Mouse (Mus musculus): Measurements from ENCODE around the gene Galnt14.

The Galnt14 gene

GRCm38 (mm10) chr17:73710042-73710911 lies at the start of gene Galnt14:
Gene Galnt14, minus strand, starts transcription at chr17:73710453.
- peak; percentile 75 for DNase-seq (ENCODE audit: low spot score)

DNA sequence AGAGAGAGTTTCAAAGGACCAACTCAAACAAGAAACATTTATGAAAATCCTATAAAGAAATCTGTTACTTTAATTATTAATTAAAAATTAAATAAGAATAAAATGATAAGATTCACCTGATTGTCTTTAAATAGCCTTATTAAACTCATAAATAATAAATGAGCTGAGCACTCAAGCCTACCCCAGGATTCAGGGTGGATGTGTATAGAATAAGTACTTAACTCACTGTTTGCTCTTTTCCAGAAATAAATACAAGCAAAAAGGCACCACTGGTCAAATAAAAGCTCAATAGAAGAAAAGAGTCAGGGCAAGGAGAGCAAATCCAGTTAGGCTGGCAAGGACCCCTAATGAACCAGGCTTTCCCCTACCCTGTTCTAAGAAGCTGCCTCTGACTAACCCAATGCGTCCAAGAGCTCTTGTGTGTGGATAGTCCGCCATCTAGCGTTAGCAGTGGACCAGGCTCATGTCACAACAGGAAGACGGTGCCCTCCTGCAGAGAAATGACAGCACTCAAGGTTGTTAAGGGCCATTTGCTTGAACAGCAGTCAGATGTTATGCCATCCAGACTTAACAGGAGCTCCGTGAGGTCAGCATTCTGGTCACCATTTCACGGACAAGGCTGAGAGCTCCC lies 33.5 kb upstream of the Galnt14 start:
- DNase-seq (ENCODE audit: low spot score): peak; percentile 94

DNA sequence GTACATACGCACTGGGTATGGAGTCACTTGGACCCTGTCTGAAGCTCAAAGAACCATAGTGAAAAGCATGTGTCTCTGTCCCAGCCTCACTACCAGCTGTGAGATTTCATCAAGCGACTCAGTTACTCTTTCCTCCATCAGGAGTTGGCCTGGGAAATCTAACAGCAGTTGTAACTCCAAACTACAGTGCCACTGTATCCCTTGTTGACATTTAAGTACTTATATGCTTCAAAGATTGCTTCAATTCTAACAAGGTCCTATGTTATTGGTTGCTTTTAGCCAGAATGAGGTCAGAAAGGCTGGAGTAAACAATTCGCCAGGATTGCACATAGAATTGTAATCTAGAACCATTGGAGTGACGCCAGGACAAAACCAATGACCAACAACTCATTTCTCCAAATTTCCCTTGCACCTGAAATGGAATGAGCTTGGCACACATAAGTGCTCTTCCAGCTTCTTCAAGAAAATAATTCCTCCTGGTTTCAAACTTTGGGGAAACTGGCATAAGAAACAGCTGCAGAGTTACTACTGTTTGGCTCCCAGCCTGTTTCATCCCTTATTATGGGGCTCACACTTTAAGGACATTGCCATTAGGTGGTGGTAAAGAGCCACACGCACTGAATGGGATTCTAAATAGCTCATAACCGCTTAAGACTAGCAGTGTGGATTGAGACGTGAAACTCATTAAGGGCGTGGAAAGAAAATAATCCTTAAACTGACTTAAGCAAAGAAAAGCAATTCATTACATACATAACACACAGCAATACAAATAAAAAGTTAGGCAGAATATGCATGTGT lies 13.8 kb upstream of the Galnt14 start:
- DNase-seq (ENCODE audit: low spot score): peak; percentile 38

GRCm38 (mm10) chr17:73719021-73719748 lies 8.9 kb upstream of the Galnt14 start:
- DNase-seq (ENCODE audit: low spot score): no peak

GRCm38 (mm10) chr17:73716684-73717083 lies 6.4 kb upstream of the Galnt14 start:
- no peak for DNase-seq (ENCODE audit: low spot score)

DNA sequence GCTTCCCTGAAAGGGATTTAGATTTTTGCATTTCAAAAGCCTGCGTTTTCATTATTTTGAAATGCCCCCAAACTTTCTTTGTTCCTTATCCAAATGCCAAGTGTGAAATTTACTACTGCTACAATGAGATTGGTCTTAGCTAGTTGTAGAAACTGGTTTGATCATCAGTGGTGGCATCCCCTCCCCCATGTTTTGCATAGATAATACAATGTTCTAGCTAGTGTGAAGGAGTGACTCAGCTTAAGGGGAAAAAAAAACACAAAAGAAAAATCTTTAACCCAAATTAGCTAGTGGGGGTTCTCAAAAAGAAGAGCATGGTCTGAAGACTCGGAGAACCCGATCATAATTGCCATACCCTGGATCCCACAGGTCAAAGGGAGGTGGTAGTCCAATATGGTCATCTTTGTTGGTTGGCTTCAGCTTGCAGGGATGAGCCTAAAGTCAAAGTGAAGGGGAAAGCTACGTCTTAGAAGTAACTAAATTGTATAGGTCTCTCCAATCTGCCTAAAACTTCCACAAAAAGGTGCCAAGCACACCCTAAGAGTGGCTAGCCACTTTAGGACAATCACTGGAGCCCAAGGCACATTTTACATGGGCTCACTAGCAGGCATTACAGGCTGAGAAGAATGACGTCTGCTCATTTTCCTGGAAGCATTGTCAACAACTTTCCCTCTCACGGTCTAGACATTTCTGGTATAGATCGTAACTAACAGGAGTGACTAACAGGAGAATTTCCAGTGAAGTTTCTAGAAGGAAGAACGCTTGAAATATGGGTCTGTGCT lies 4.4 kb upstream of the Galnt14 start:
- no peak for DNase-seq (ENCODE audit: low spot score)

DNA sequence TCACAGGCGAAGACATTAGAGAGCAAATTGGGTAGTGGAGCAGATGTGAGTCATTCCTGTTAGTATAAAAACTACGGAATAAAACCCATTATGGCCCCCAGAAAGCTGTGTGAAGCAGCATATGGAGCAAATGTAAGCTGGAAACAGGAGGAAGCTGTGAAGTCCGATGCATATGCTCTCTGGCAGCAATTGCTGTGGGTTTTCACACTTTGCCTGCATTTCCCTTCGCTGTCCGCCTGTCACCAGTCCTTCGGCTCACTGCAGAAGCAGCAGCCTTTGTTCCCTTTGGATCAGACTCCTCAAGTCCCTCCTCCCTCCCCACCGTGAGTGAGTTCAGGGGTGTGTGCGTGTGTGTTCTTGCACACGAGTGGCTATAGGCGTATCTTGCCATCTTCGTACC lies 3.1 kb upstream of the Galnt14 start:
- no peak for DNase-seq (ENCODE audit: low spot score)

DNA sequence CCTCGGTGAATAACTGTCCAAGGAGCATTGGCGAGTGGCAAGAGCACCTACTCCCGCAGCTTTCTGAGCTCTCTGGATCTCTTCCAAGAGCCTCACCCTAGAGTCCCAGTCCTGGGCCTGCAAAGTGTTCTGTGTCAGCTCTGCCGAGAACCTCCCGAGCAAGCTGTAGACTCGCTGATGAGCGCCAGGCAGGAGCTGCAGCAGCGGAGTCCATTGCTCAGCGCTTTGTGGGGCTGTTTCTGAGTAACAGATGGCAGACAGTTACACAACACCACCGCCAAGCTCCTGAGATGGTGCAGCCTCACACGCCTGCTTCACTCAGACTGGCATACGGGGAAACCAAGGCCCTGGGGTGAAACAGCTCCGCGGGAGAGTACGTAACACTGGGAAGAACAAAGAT lies 1.7 kb upstream of the Galnt14 start:
- no peak for DNase-seq (ENCODE audit: low spot score)

GRCm38 (mm10) chr17:73709131-73710041 lies 867 bp downstream of the Galnt14 start:
- peak; percentile 45 for DNase-seq (ENCODE audit: low spot score)

GRCm38 (mm10) chr17:73708451-73708850 lies 1.8 kb downstream of the Galnt14 start:
- DNase-seq (ENCODE audit: low spot score): no peak

DNA sequence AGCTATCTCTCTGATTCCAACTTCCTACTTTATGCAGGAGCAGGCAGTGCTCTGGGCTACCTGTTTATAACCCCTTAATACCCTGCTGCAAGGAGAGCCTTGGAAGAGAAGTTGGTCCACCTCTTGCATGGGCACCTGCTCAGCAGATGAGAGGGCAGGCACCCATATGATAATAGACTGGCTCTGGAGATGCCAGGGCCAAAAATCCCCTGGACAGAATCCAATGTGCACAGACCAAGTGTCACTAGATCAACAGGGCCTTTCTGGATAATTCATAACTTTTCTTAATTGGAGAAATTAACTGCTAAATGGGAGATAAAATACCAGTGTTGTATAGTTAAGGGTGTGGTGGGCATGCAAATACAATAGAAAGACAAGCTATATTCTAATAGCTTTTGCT lies 6.7 kb downstream of the Galnt14 start:
- no peak for DNase-seq (ENCODE audit: low spot score)

- peak; percentile 27 for DNase-seq (ENCODE audit: low spot score)
Measured at GRCm38 (mm10) chr17:73701016-73701415, 9.2 kb downstream of the Galnt14 start.

GRCm38 (mm10) chr17:73699881-73700280 lies 10.4 kb downstream of the Galnt14 start:
- no peak for DNase-seq (ENCODE audit: low spot score)

GRCm38 (mm10) chr17:73694206-73694952 lies 15.9 kb downstream of the Galnt14 start:
- no peak for DNase-seq (ENCODE audit: low spot score)

- DNase-seq (ENCODE audit: low spot score): no peak
Measured at GRCm38 (mm10) chr17:73688261-73688660, 22.0 kb downstream of the Galnt14 start.

DNA sequence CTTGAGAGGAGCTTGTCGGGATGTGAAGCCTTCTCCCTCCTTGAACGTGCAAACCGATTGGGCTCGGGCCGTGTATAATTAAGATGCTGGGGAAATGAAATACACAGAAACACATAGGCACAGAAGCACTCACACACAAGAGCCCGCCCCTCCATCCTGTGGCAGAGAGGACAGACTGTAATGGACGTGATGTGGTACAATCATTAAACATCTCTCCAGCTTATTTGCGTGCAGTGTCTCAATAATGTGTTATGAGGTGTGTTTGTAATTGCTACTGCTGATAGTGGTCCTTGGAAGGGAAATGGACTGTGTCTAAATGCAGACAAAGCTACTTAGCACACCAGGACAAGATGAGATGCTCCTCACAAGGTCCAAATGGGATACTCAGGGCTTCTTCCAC lies 24.0 kb downstream of the Galnt14 start:
- DNase-seq (ENCODE audit: low spot score): no peak

- DNase-seq (ENCODE audit: low spot score): peak; percentile 10
Measured at GRCm38 (mm10) chr17:73684746-73685145, 25.5 kb downstream of the Galnt14 start.

DNA sequence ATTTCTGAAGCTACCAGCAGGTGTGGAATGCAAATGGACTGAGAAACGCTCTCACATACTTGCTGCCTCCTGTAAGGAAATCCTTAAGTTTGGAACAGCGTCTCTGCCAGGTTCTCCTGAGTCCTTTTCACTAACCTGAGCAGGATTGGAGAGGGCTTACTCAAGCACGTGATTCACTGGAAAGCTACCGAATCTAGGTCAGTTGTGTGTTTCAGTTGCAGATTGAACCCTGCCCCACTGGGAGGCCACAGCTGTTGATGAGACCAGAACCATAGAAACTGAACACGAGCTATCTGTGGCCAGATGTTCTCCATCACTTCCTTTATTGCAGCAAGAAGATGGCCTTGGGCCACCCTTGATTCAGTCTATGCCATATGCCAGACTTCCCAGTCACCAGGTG lies 38.3 kb downstream of the Galnt14 start:
- DNase-seq (ENCODE audit: low spot score): no peak

GRCm38 (mm10) chr17:73670048-73670447 lies 40.2 kb downstream of the Galnt14 start:
- no peak for DNase-seq (ENCODE audit: low spot score)
